Mouse (Mus musculus): Measurements from ENCODE around the gene Slc7a8.
"Not testable (repeated sequence)": the region's sequence is repeated elsewhere in the genome, so short reads cannot be mapped to it uniquely, and the experiment has no call there.

Gene Slc7a8

GRCm38 (mm10) chr14:54780836-54781609 is 723 bp downstream of the Slc7a8 start:
- no peak for DNase-seq (ENCODE audit: low read depth, low spot score)

- DNase-seq (ENCODE audit: low read depth, low spot score), result no peak
These were observed 1.7 kb downstream of the Slc7a8 start for GRCm38 (mm10) chr14:54780084-54780483.

- no peak for DNase-seq (ENCODE audit: low read depth, low spot score)
These were observed 3.9 kb downstream of the Slc7a8 start for GRCm38 (mm10) chr14:54777893-54778292.

- no peak for DNase-seq (ENCODE audit: low read depth, low spot score)
These were observed 5.0 kb downstream of the Slc7a8 start for GRCm38 (mm10) chr14:54776768-54777167.

GRCm38 (mm10) chr14:54775534-54776041 is 6.2 kb downstream of the Slc7a8 start:
- DNase-seq (ENCODE audit: low read depth, low spot score), result no peak

GRCm38 (mm10) chr14:54772333-54772856 is 9.4 kb downstream of the Slc7a8 start:
- DNase-seq (ENCODE audit: low read depth, low spot score), result no peak

DNA sequence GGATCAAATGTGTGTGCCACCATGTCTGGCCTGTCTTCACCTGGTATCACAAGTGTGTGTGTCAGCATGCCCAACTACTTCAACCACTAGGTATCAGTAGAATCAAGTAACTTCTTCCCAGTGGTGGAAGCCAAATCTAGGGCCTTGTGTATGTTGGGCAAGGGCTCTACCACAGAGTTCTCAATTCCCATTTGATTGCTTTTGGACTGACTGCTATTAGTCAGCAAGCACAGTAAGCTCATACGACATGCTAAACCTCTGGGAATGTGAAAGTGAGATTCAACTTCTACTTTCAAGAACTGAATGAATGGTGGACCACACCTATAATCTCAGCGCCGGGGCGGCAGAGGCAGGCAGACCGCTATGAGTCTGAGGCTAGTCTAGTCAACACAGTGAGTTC is 11.4 kb downstream of the Slc7a8 start:
- no peak for DNase-seq (ENCODE audit: low read depth, low spot score)

DNA sequence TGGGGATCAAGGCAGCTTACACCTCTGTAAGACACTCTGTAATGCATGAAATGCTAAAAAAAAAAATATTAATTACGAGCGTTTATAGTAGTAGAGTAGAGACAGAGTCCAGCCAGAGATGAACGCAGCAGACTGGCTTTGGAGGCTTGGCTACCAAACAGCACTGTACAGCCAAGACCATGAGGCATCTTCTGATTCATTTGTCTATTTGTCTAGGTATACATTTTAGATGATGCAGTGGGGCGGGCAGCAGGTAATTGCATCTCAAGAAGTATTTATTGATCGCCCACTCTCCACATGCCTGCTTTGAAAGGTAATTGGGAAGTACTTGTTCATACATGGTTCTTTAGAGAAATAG is 12.7 kb downstream of the Slc7a8 start:
- DNase-seq (ENCODE audit: low read depth, low spot score), result no peak

- no peak for DNase-seq (ENCODE audit: low read depth, low spot score)
These were observed 13.3 kb downstream of the Slc7a8 start for GRCm38 (mm10) chr14:54768314-54769067.

GRCm38 (mm10) chr14:54766937-54767336 is 14.8 kb downstream of the Slc7a8 start:
- DNase-seq (ENCODE audit: low read depth, low spot score), result not testable (repeated sequence)

GRCm38 (mm10) chr14:54756382-54756781 is 25.4 kb downstream of the Slc7a8 start:
- DNase-seq (ENCODE audit: low read depth, low spot score), result no peak

- DNase-seq (ENCODE audit: low read depth, low spot score), result no peak
These were observed 27.1 kb downstream of the Slc7a8 start for GRCm38 (mm10) chr14:54754602-54755018.

GRCm38 (mm10) chr14:54753986-54754601 is 27.7 kb downstream of the Slc7a8 start:
- DNase-seq (ENCODE audit: low read depth, low spot score), result no peak

- DNase-seq (ENCODE audit: low read depth, low spot score), result no peak
These were observed 28.8 kb downstream of the Slc7a8 start for GRCm38 (mm10) chr14:54752938-54753337.

DNA sequence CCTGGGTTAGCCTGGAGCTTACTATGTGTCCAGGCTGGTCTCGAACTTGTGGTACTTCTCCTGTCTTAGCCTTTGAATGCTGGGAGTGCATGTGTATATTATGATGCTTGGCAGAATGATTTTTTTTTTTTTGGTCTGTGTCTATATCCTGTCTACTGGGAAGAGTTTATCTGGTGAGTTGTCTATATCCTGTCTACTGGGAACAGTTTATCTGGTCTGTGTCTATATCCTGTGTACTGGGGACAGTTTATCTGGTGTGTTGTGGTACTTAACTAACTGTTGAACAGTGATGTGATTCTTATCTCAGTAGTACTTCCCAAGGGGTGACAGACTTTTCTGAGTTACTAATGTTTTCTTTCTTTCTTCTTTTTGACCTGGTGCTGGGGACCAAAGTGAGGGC is 30.0 kb downstream of the Slc7a8 start:
- no peak for DNase-seq (ENCODE audit: low read depth, low spot score)

- DNase-seq (ENCODE audit: low read depth, low spot score), result no peak
These were observed 32.5 kb downstream of the Slc7a8 start for GRCm38 (mm10) chr14:54749238-54749637.

- no peak for DNase-seq (ENCODE audit: low read depth, low spot score)
These were observed 33.5 kb downstream of the Slc7a8 start for GRCm38 (mm10) chr14:54747942-54748917.

DNA sequence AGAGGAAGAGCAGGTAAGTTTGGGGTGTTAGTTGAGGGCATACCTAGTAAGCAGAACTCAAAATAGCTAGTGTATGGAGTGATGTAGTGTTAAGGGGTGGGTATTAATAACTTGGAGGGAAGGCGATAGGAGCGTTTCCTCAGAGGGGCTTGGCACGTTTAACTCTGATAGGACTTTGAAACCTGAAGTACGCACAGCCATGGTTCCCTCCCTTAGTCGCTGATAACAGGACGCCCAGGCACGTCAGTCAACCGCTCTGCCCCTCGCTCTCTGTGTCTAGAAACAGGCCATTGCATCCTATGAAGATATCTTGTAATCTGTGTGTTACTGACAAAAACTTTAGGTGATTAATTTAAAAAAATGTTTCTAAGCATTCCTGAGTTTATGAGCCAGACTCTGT is 35.7 kb downstream of the Slc7a8 start:
- no peak for DNase-seq (ENCODE audit: low read depth, low spot score)

GRCm38 (mm10) chr14:54744473-54744872 is 37.3 kb downstream of the Slc7a8 start:
- DNase-seq (ENCODE audit: low read depth, low spot score), result no peak

DNA sequence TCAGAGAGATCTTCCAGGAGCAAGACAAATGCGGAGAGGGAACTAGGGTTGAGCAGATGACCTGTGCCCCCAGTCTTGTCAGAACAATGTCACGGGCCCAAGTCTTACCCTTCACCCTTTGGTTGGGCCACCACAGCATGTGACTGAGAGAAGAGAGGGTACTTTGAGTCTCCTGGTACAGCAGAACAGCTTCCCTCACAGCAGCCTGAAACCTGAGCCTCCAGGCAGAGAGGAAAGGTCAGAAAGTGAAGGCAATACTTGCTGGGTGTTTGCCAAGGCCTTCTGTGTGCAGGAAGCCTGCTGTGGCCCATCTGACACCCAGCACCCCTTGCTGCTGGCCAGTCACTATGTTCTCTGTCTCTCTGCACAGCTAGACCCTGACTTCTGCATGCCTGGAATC is 39.4 kb downstream of the Slc7a8 start:
- DNase-seq (ENCODE audit: low read depth, low spot score), result peak; percentile 10

DNA sequence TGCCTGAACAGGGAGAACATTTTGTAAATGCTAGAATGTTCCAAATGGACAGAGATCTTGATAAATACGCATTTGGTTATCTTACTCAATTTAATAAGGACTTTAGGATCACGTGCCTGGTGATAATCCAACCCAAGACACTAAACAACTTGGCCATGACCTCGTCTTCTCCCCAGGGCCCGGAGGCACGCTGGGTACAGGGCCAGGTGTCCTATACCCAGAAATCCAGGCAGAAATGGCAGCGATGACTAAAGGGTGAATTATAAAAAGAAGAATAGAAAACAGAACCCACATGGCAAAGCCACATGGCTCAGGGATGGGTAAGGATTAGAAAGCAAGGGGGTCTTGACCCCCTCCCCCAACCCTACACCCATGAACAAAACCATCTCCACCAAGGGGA is 40.0 kb downstream of the Slc7a8 start:
- no peak for DNase-seq (ENCODE audit: low read depth, low spot score)

Measured in 3T3-L1 (cell line).